Mouse (Mus musculus): Measurements from ENCODE around the gene Pkd2l1. TPM values are rescaled to one million over a fixed set of nuclear protein-coding genes. Genes with fewer than 3 reads are reported as not detected.

Gene Pkd2l1
- not detected for polyA plus RNA-seq (2017; shearing (Covaris generic))

GRCm38 (mm10) chr19:44192342-44192741 lies at the start of gene Pkd2l1:
Gene Pkd2l1 (minus strand): TSS chr19:44192442.

GRCm38 (mm10) chr19:44203015-44203564 lies 10.8 kb upstream of the Pkd2l1 start, which contains the start of gene Scd3:
Gene Scd3 (plus strand): TSS chr19:44203269.

GRCm38 (mm10) chr19:44145702-44146567 lies 46.3 kb downstream of the Pkd2l1 start, which contains the start of gene Bloc1s2:
Gene Bloc1s2 (minus strand): TSS chr19:44146446.

GRCm38 (mm10) chr19:44135072-44135959 lies 56.9 kb downstream of the Pkd2l1 start, which contains the start of gene Cwf19l1:
Gene Cwf19l1 (minus strand): TSS chr19:44135876.

GRCm38 (mm10) chr19:44106831-44107660 lies 85.2 kb downstream of the Pkd2l1 start, which contains the start of gene Chuk:
Gene Chuk (minus strand): TSS chr19:44107480.

Other genes starting within 250 kb of the Pkd2l1 start
- gene Cpn1, start 205.9 kb downstream of the Pkd2l1 start, polyA plus RNA-seq (2017; shearing (Covaris generic)), result not detected
- gene Cyp2c23, start 163.2 kb downstream of the Pkd2l1 start, polyA plus RNA-seq (2017; shearing (Covaris generic)), result not detected
- 6.8 TPM for gene Erlin1, start 122.7 kb downstream of the Pkd2l1 start, polyA plus RNA-seq (2017; shearing (Covaris generic))
- 96.2 TPM for gene Chuk, start 85.0 kb downstream of the Pkd2l1 start, polyA plus RNA-seq (2017; shearing (Covaris generic))
- gene Cwf19l1, start 56.6 kb downstream of the Pkd2l1 start, polyA plus RNA-seq (2017; shearing (Covaris generic)), result 27.9 TPM
- 76.9 TPM for gene Bloc1s2, start 46.0 kb downstream of the Pkd2l1 start, polyA plus RNA-seq (2017; shearing (Covaris generic))
- gene Scd3, start 10.8 kb upstream of the Pkd2l1 start, polyA plus RNA-seq (2017; shearing (Covaris generic)), result not detected
- 10.5 TPM for gene Scd2, start 101.2 kb upstream of the Pkd2l1 start, polyA plus RNA-seq (2017; shearing (Covaris generic))
- 0.17 TPM for gene Scd4, start 140.7 kb upstream of the Pkd2l1 start, polyA plus RNA-seq (2017; shearing (Covaris generic))
- not detected for gene Scd1, start 215.4 kb upstream of the Pkd2l1 start, polyA plus RNA-seq (2017; shearing (Covaris generic))